Mouse (Mus musculus) lung, postnatal 0 days (tissue): ENCODE data around the gene Epb41l3.

Experiments used
- CTCF ChIP-seq: IDR thresholded peaks from 2 replicates; pipeline ENCODE4 v1.5.1; 2016; ENCODE audit warnings: antibody characterized with exemption, mild to moderate bottlenecking
- EP300 ChIP-seq: IDR thresholded peaks from 2 replicates; pipeline ENCODE4 v1.6.1; 2016; ENCODE audit warnings: antibody characterized with exemption, mild to moderate bottlenecking, control low read depth

DNA sequence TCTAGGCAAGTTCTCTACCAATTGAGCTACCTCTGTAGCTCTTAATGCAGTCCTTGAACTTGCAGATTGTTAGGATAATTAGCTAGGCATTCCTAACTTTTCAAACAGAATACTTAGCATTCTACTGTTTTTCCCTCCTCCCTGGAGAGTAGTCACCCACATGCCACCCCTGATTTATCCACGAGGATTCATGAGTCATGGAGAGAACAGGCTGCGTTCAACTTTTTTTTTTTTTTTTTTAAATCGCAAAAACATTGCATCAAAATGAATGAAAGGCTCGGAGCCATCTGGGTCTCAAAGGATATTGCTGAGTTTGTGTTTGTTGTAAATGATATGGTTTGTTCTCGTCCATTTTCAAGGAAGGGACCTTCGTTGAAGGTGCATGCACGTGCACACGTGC is 79.6 kb downstream of the Epb41l3 start:
- no peak for TF ChIP-seq CTCF
- TF ChIP-seq EP300 = no peak
